Mouse (Mus musculus): ENCODE data around the gene 0610030E20Rik.

Gene 0610030E20Rik

GRCm38 (mm10) chr6:72348411-72348810 is 1.3 kb downstream of the 0610030E20Rik start:
- in situ Hi-C loops (cut with MboI, MseI): loop anchor here (5.0 kb wide), 1 partner anchor 34 kb away; the partner anchor contains the start of gene Vamp5

GRCm38 (mm10) chr6:72350214-72350613 is 3.1 kb downstream of the 0610030E20Rik start:
- in situ Hi-C loops (cut with MboI, MseI): no loop called here

- in situ Hi-C loops (cut with MboI, MseI): no loop called here
Observed at GRCm38 (mm10) chr6:72352636-72353405, 5.7 kb downstream of the 0610030E20Rik start.

GRCm38 (mm10) chr6:72354025-72354424 is 6.9 kb downstream of the 0610030E20Rik start:
- in situ Hi-C loops (cut with MboI, MseI): no loop called here

GRCm38 (mm10) chr6:72355066-72355911 is 8.2 kb downstream of the 0610030E20Rik start, which contains the start of gene Tmem150a:
Gene Tmem150a (plus strand): TSS chr6:72355447.
- in situ Hi-C loops (cut with MboI, MseI): no loop called here

- in situ Hi-C loops (cut with MboI, MseI): no loop called here
Observed at GRCm38 (mm10) chr6:72356001-72356532, 8.9 kb downstream of the 0610030E20Rik start.

GRCm38 (mm10) chr6:72357164-72358079 is 10.3 kb downstream of the 0610030E20Rik start:
- in situ Hi-C loops (cut with MboI, MseI): no loop called here

GRCm38 (mm10) chr6:72358086-72358764 is 11.1 kb downstream of the 0610030E20Rik start:
- in situ Hi-C loops (cut with MboI, MseI): no loop called here

GRCm38 (mm10) chr6:72359343-72359742 is 12.2 kb downstream of the 0610030E20Rik start:
- in situ Hi-C loops (cut with MboI, MseI): no loop called here

GRCm38 (mm10) chr6:72359891-72360598 is 12.9 kb downstream of the 0610030E20Rik start:
- in situ Hi-C loops (cut with MboI, MseI): no loop called here

- in situ Hi-C loops (cut with MboI, MseI): no loop called here
Observed at GRCm38 (mm10) chr6:72360599-72360935, 13.4 kb downstream of the 0610030E20Rik start.

GRCm38 (mm10) chr6:72361121-72361551 is 14.0 kb downstream of the 0610030E20Rik start:
- in situ Hi-C loops (cut with MboI, MseI): no loop called here

- in situ Hi-C loops (cut with MboI, MseI): no loop called here
Observed at GRCm38 (mm10) chr6:72362132-72363028, 15.3 kb downstream of the 0610030E20Rik start.

GRCm38 (mm10) chr6:72364009-72364408 is 16.9 kb downstream of the 0610030E20Rik start:
- in situ Hi-C loops (cut with MboI, MseI): no loop called here

GRCm38 (mm10) chr6:72364985-72365384 is 17.9 kb downstream of the 0610030E20Rik start:
- in situ Hi-C loops (cut with MboI, MseI): no loop called here

GRCm38 (mm10) chr6:72366304-72366703 is 19.2 kb downstream of the 0610030E20Rik start:
- in situ Hi-C loops (cut with MboI, MseI): no loop called here

GRCm38 (mm10) chr6:72366844-72367443 is 19.8 kb downstream of the 0610030E20Rik start, which contains the start of gene Rnf181:
Gene Rnf181 (minus strand): TSS chr6:72366956.
- in situ Hi-C loops (cut with MboI, MseI): no loop called here

- in situ Hi-C loops (cut with MboI, MseI): no loop called here
Observed at GRCm38 (mm10) chr6:72367460-72367974, 20.4 kb downstream of the 0610030E20Rik start.
